Mouse (Mus musculus) forebrain, embryonic 11.5 days (tissue): ENCODE measurements around the gene 4930512M02Rik. TPM values are rescaled to one million over a fixed set of nuclear protein-coding genes. Genes with fewer than 3 reads are reported as not detected.

Experiments used
- ATAC-seq: fragments of 200-750 bp; cut with Nextera tagmentation; replicated peaks from 2 replicates; pipeline ENCODE4 v1.8.0; 2017; ENCODE audit warnings: moderate TSS enrichment; ENCODE audit not compliant: low FRiP score
- DNase-seq: peaks from one replicate; pipeline ENCODE4 v3.0.0-alpha.2; 2017; ENCODE audit warnings: low spot score
- H3K27ac ChIP-seq: fragments of 300-500 bp; sonication (generic); 2 replicates; pipeline ENCODE4 v1.5.1; 2014; ENCODE audit warnings: low read depth, low read length
- H3K27me3 ChIP-seq: fragments of 300-500 bp; sonication (generic); 2 replicates; pipeline ENCODE4 v1.6.1; 2014; ENCODE audit warnings: mild to moderate bottlenecking, low read length, mixed read lengths; ENCODE audit not compliant: control insufficient read depth, insufficient read depth
- H3K36me3 ChIP-seq: fragments of 300-500 bp; sonication (generic); 2 replicates; pipeline ENCODE4 v1.6.1; 2014; ENCODE audit warnings: mild to moderate bottlenecking, low read length, moderate library complexity, mixed read lengths; ENCODE audit not compliant: control insufficient read depth, insufficient read depth
- H3K4me1 ChIP-seq: fragments of 300-500 bp; sonication (generic); replicated peaks from 2 replicates; pipeline ENCODE4 v1.6.1; 2014; ENCODE audit warnings: low read length, mixed read lengths; ENCODE audit not compliant: control insufficient read depth, insufficient read depth
- H3K4me2 ChIP-seq: fragments of 300-500 bp; sonication (generic); 2 replicates; pipeline ENCODE4 v1.6.1; 2014; ENCODE audit warnings: low read depth, mild to moderate bottlenecking, low read length, moderate library complexity, mixed read lengths; ENCODE audit not compliant: severe bottlenecking
- H3K4me3 ChIP-seq: fragments of 300-500 bp; sonication (generic); 2 replicates; pipeline ENCODE4 v1.5.1; 2014; ENCODE audit warnings: low read depth, low read length
- H3K9ac ChIP-seq: fragments of 300-500 bp; sonication (generic); 2 replicates; pipeline ENCODE4 v1.6.1; 2014; ENCODE audit warnings: low read length
- H3K9me3 ChIP-seq: fragments of 300-500 bp; sonication (generic); 2 replicates; pipeline ENCODE4 v1.6.1; 2016; ENCODE audit warnings: low read length, mixed read lengths; ENCODE audit not compliant: control insufficient read depth
- WGBS: fragments of 180-500 bp; shearing (Covaris S2); extraction: QIAGEN DNeasy Blood & Tissue Kit; methylation state at CpG from one replicate; pipeline ENCODE4 v1.1.7; 2014; 5-methylcytosine and 5-hydroxymethylcytosine counted together
- polyA plus RNA-seq: library from polyadenylated mRNA; unstranded; fragments of >200 nt; fragmentation: Nextera tagmentation; extraction: Ambion mirVana; gene quantifications from 2 replicates; pipeline ENCODE4 v1.2.1, GENCODE M21; 2014

The 4930512M02Rik gene
- polyA plus RNA-seq, 1 experiment from 2014 or later: not detected

- Histone ChIP-seq H3K4me1 (no peaks in the 10 kb centered on the region), H3K4me2 (no peak overlapping the region), H3K27ac (no peak overlapping the region), H3K36me3 (no peaks in the 10 kb centered on the region), H3K27me3 (no peaks in the 10 kb centered on the region), H3K9me3 (no peaks in the 10 kb centered on the region), H3K9ac (no peak overlapping the region), H3K4me3 (no peak overlapping the region)
- ATAC-seq (no peak), DNase-seq (no peak)
Observed at GRCm38 (mm10) chr11:11570747-11571146, 56.9 kb downstream of the 4930512M02Rik start.

- Histone ChIP-seq H3K27ac (no peak overlapping the region), H3K9me3 (no peaks in the 10 kb centered on the region), H3K9ac (no peak overlapping the region), H3K4me3 (no peak overlapping the region), H3K36me3 (no peaks in the 10 kb centered on the region), H3K4me2 (no peak overlapping the region), H3K27me3 (no peaks in the 10 kb centered on the region), H3K4me1 (no peaks in the 10 kb centered on the region)
- 67% methylated on average over 4 of the region's 4 CpGs for WGBS
- ATAC-seq: no peak
- no peak for DNase-seq
Observed at GRCm38 (mm10) chr11:11569466-11570132, 58.0 kb downstream of the 4930512M02Rik start.

GRCm38 (mm10) chr11:11568033-11568432, 59.6 kb downstream of the 4930512M02Rik start:
- H3K9ac ChIP-seq: no peak overlapping the region
- H3K4me1 ChIP-seq: no peaks in the 10 kb centered on the region
- no peaks in the 10 kb centered on the region for H3K36me3 ChIP-seq
- 92% methylated on average over 2 of the region's 2 CpGs for WGBS
- no peak for DNase-seq
- no peaks in the 10 kb centered on the region for H3K27me3 ChIP-seq
- no peak overlapping the region for H3K4me3 ChIP-seq
- no peaks in the 10 kb centered on the region for H3K9me3 ChIP-seq
- H3K4me2 ChIP-seq: no peak overlapping the region
- ATAC-seq: no peak
- H3K27ac ChIP-seq: no peak overlapping the region

GRCm38 (mm10) chr11:11565146-11565820, 62.4 kb downstream of the 4930512M02Rik start:
- DNase-seq (no peak), ATAC-seq (no peak)
- H3K27me3 ChIP-seq: no peaks in the 10 kb centered on the region
- no peak overlapping the region for H3K27ac ChIP-seq
- H3K4me3 ChIP-seq: no peak overlapping the region
- no peaks in the 10 kb centered on the region for H3K9me3 ChIP-seq
- H3K4me1 ChIP-seq: no peaks in the 10 kb centered on the region
- H3K36me3 ChIP-seq: no peaks in the 10 kb centered on the region
- H3K9ac ChIP-seq: no peak overlapping the region
- H3K4me2 ChIP-seq: no peak overlapping the region
- 80% methylated on average over 6 of the region's 6 CpGs for WGBS

- Histone ChIP-seq H3K9ac (no peak overlapping the region), H3K4me3 (no peak overlapping the region), H3K4me2 (no peak overlapping the region), H3K4me1 (no peaks in the 10 kb centered on the region), H3K9me3 (no peaks in the 10 kb centered on the region), H3K27ac (no peak overlapping the region), H3K36me3 (no peaks in the 10 kb centered on the region), H3K27me3 (no peaks in the 10 kb centered on the region)
- DNase-seq (no peak), ATAC-seq (no peak)
- WGBS: 87% methylated on average over 7 of the region's 7 CpGs
Observed at GRCm38 (mm10) chr11:11564266-11565044, 63.2 kb downstream of the 4930512M02Rik start.

- Histone ChIP-seq H3K9me3 (no peaks in the 10 kb centered on the region), H3K36me3 (no peaks in the 10 kb centered on the region), H3K27ac (no peak overlapping the region), H3K9ac (no peak overlapping the region), H3K4me1 (no peaks in the 10 kb centered on the region), H3K4me2 (no peak overlapping the region), H3K27me3 (no peaks in the 10 kb centered on the region), H3K4me3 (no peak overlapping the region)
- DNase-seq (no peak), ATAC-seq (no peak)
- WGBS: 89% methylated on average over 6 of the region's 6 CpGs
Observed at GRCm38 (mm10) chr11:11561118-11561517, 66.5 kb downstream of the 4930512M02Rik start.

GRCm38 (mm10) chr11:11559099-11559686, 68.4 kb downstream of the 4930512M02Rik start:
- Histone ChIP-seq H3K9ac (no peak overlapping the region), H3K4me2 (no peak overlapping the region), H3K9me3 (no peaks in the 10 kb centered on the region), H3K27ac (no peak overlapping the region), H3K4me3 (no peak overlapping the region), H3K4me1 (no peaks in the 10 kb centered on the region), H3K27me3 (no peaks in the 10 kb centered on the region), H3K36me3 (no peaks in the 10 kb centered on the region)
- WGBS: 89% methylated on average over 7 of the region's 7 CpGs
- ATAC-seq (no peak), DNase-seq (no peak)

GRCm38 (mm10) chr11:11558662-11559061, 69.0 kb downstream of the 4930512M02Rik start:
- H3K9me3 ChIP-seq: no peaks in the 10 kb centered on the region
- DNase-seq: no peak
- 85% methylated on average over 3 of the region's 3 CpGs for WGBS

More at GRCm38 (mm10) chr11:11558662-11559061, 69.0 kb downstream of the 4930512M02Rik start:
- H3K27me3 ChIP-seq: no peaks in the 10 kb centered on the region
- no peak overlapping the region for H3K9ac ChIP-seq
- H3K4me1 ChIP-seq: no peaks in the 10 kb centered on the region
- no peak overlapping the region for H3K27ac ChIP-seq
- H3K4me2 ChIP-seq: no peak overlapping the region
- ATAC-seq: no peak
- H3K36me3 ChIP-seq: no peaks in the 10 kb centered on the region
- no peak overlapping the region for H3K4me3 ChIP-seq
